Mouse (Mus musculus) neural tube, embryonic 13.5 days (tissue): ENCODE results near the gene March1. TPM values are rescaled to one million over a fixed set of nuclear protein-coding genes. Genes with fewer than 3 reads are reported as not detected.

Experiments
- ATAC-seq: fragments of 200-750 bp; cut with Nextera tagmentation; 2 replicates; pipeline ENCODE4 v1.8.0; 2017; ENCODE audit warnings: low read depth, mild to moderate bottlenecking, moderate TSS enrichment, moderate library complexity
- H3K27ac ChIP-seq: fragments of 300-500 bp; sonication (generic); replicated peaks from 2 replicates; pipeline ENCODE4 v1.5.1; 2015; ENCODE audit warnings: moderate library complexity, mild to moderate bottlenecking, inconsistent platforms
- H3K27me3 ChIP-seq: fragments of 300-500 bp; sonication (generic); 2 replicates; pipeline ENCODE4 v1.6.1; 2015; ENCODE audit warnings: mild to moderate bottlenecking, inconsistent platforms
- H3K36me3 ChIP-seq: fragments of 300-500 bp; sonication (generic); 2 replicates; pipeline ENCODE4 v1.6.1; 2015; ENCODE audit warnings: mild to moderate bottlenecking, inconsistent platforms
- H3K4me1 ChIP-seq: fragments of 300-500 bp; sonication (generic); replicated peaks from 2 replicates; pipeline ENCODE4 v1.6.1; 2015; ENCODE audit warnings: inconsistent platforms
- H3K4me2 ChIP-seq: fragments of 300-500 bp; sonication (generic); 2 replicates; pipeline ENCODE4 v1.6.1; 2015; ENCODE audit warnings: inconsistent platforms, mild to moderate bottlenecking, moderate library complexity
- H3K4me3 ChIP-seq: fragments of 300-500 bp; sonication (generic); 2 replicates; pipeline ENCODE4 v1.5.1; 2015; ENCODE audit warnings: mild to moderate bottlenecking, inconsistent platforms
- H3K9ac ChIP-seq: fragments of 300-500 bp; sonication (generic); 2 replicates; pipeline ENCODE4 v1.6.1; 2015; ENCODE audit warnings: moderate library complexity, mild to moderate bottlenecking, inconsistent platforms
- H3K9me3 ChIP-seq: fragments of 300-500 bp; sonication (generic); 2 replicates; pipeline ENCODE4 v1.6.1; 2016; ENCODE audit warnings: inconsistent platforms
- WGBS: fragments of 180-500 bp; shearing (Covaris S2); methylation state at CpG from one replicate; pipeline ENCODE4 v1.1.7; 2015; 5-methylcytosine and 5-hydroxymethylcytosine counted together
- polyA plus RNA-seq: library from polyadenylated mRNA; unstranded; fragments of >200 nt; fragmentation: Nextera tagmentation; extraction: Ambion mirVana; gene quantifications from 2 replicates; pipeline ENCODE4 v1.2.1, GENCODE M21; 2015

Gene March1
- polyA plus RNA-seq, 1 experiment from 2014 or later = 23.8 TPM

DNA sequence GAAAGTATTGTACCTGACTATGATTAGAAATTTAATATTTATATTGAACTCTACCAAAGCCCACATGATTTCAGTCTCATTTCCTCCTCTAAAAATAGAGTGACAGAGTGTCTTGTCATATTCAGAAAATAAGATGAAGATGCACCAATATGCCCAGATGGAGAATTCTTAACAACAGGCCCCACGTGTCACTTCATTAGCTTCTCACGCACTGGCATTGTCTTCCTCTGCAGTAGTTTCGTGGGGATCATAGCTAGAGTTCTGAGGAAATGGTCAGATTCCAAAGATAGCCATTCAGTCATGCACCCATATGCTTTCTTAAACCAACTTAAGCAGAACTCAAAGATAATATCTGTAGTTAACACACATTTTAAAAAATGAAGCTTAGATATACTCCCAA lies 582.5 kb downstream of the March1 start:
- H3K4me3 ChIP-seq = no peak overlapping the region
- WGBS = 86% methylated on average over 3 of the region's 3 CpGs
- no peaks in the 10 kb centered on the region for H3K4me1 ChIP-seq
- no peak overlapping the region for H3K4me2 ChIP-seq
- ATAC-seq = no peak
- H3K9ac ChIP-seq = no peak overlapping the region
- H3K27ac ChIP-seq = no peak overlapping the region
- H3K27me3 ChIP-seq = no peaks in the 10 kb centered on the region
- no peaks in the 10 kb centered on the region for H3K9me3 ChIP-seq
- no peaks in the 10 kb centered on the region for H3K36me3 ChIP-seq

DNA sequence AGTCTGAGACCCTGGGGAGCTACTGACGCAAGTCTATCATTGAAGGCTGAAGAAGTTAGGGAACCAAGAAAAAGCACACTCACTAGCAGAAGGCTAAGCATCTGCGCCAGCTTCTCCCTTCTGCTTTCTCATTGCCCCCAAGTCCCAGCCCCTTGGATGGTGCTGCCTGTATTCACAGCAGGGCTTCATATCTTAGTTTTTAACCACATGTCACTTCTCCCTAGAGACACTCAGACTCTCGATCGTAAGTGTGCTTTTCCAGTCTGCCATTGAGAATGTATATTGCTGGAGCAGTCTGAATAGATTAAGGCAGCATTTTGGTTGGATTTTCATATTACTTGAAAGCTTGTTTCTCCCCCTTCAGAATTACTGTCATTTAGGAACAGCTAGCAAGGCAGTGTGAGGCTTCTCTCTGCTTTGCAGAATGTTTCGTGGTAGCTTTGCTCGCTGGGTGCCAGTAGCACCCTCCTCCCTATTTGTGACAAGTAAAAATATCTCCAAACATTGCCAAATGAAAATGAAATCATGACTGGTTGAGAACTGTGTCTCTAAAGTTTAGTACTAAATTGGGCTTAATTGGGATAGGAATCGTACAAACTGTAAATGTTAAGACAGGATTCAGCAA lies 586.2 kb downstream of the March1 start:
- no peak overlapping the region for H3K27ac ChIP-seq
- H3K36me3 ChIP-seq = no peaks in the 10 kb centered on the region
- H3K4me2 ChIP-seq = no peak overlapping the region
- H3K4me3 ChIP-seq = no peak overlapping the region
- 88% methylated on average over 7 of the region's 7 CpGs for WGBS
- H3K9me3 ChIP-seq = no peaks in the 10 kb centered on the region
- no peaks in the 10 kb centered on the region for H3K27me3 ChIP-seq
- no peak overlapping the region for H3K9ac ChIP-seq
- ATAC-seq = no peak
- H3K4me1 ChIP-seq = no peaks in the 10 kb centered on the region

DNA sequence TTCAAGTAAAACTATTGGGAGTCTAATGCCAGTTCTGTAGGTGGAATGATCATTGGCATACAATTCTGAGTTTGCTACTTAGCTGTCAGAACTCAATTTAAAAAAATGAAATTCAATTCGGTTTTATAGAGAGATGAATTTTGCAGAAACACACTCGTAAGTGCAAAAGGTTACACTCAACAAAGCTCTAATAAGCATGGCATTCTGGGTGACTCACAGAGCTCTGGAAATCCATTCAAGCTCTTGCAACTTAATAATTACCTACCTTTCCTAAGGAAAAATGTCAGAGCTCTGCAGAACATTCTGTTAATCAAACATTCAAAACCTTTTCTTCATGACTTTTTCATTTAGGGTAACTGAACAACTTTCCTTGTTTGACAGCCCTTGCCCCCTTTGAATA lies 591.9 kb downstream of the March1 start:
- no peaks in the 10 kb centered on the region for H3K4me1 ChIP-seq
- no peaks in the 10 kb centered on the region for H3K27me3 ChIP-seq
- no peak overlapping the region for H3K4me3 ChIP-seq
- WGBS = 73% methylated on average over 2 of the region's 2 CpGs
- H3K4me2 ChIP-seq = no peak overlapping the region
- H3K9ac ChIP-seq = no peak overlapping the region
- no peak for ATAC-seq
- H3K27ac ChIP-seq = no peak overlapping the region
- H3K9me3 ChIP-seq = no peaks in the 10 kb centered on the region
- no peaks in the 10 kb centered on the region for H3K36me3 ChIP-seq

- no peak for ATAC-seq
- no peaks in the 10 kb centered on the region for H3K9me3 ChIP-seq
- H3K9ac ChIP-seq = no peak overlapping the region
- 80% methylated on average over 2 of the region's 2 CpGs for whole genome bisulfite sequencing
- H3K4me1 ChIP-seq = no peaks in the 10 kb centered on the region
- H3K4me2 ChIP-seq = no peak overlapping the region
- H3K27ac ChIP-seq = no peak overlapping the region
- H3K36me3 ChIP-seq = no peaks in the 10 kb centered on the region
- no peak overlapping the region for H3K4me3 ChIP-seq
- H3K27me3 ChIP-seq = no peaks in the 10 kb centered on the region
These were observed 592.6 kb downstream of the March1 start for GRCm38 (mm10) chr8:66210294-66210693.

- WGBS = 56% methylated on average over 1 of the region's 1 CpGs
- H3K9ac ChIP-seq = no peak overlapping the region
- H3K4me2 ChIP-seq = no peak overlapping the region
- ATAC-seq = no peak
- no peaks in the 10 kb centered on the region for H3K4me1 ChIP-seq
- H3K27ac ChIP-seq = no peak overlapping the region
- H3K36me3 ChIP-seq = no peaks in the 10 kb centered on the region
- no peaks in the 10 kb centered on the region for H3K9me3 ChIP-seq
- H3K27me3 ChIP-seq = no peaks in the 10 kb centered on the region
- no peak overlapping the region for H3K4me3 ChIP-seq
These were observed 602.3 kb downstream of the March1 start for GRCm38 (mm10) chr8:66219974-66220373.

DNA sequence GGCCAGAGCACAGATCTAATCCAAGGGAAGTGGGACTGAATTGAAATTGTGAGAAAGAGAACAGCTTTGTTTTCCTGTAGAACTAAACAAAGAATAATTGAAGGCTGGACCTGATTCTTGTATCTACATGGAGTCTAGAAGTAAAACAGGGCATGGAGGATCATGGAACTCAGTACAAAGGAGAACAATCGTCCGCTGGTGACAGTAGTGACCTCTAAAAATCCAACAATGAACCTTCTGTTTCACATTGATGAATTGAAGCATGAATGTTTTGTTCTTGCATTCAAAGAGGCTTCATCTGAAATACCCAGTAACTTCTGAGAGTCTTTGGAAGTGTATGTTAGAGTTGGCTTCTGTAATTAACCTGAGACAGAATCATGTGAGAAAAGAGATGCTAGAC lies 612.2 kb downstream of the March1 start:
- H3K4me2 ChIP-seq = no peak overlapping the region
- H3K27ac ChIP-seq = no peak overlapping the region
- WGBS = 66% methylated on average over 2 of the region's 2 CpGs
- H3K36me3 ChIP-seq = no peaks in the 10 kb centered on the region
- no peak for ATAC-seq
- H3K9ac ChIP-seq = no peak overlapping the region
- no peaks in the 10 kb centered on the region for H3K9me3 ChIP-seq
- H3K4me1 ChIP-seq = no peaks in the 10 kb centered on the region
- no peaks in the 10 kb centered on the region for H3K27me3 ChIP-seq
- no peak overlapping the region for H3K4me3 ChIP-seq

- H3K36me3 ChIP-seq = no peaks in the 10 kb centered on the region
- no peaks in the 10 kb centered on the region for H3K4me1 ChIP-seq
- no peaks in the 10 kb centered on the region for H3K9me3 ChIP-seq
- H3K4me2 ChIP-seq = no peak overlapping the region
- no peak overlapping the region for H3K27ac ChIP-seq
- no peaks in the 10 kb centered on the region for H3K27me3 ChIP-seq
- no peak overlapping the region for H3K4me3 ChIP-seq
- no peak overlapping the region for H3K9ac ChIP-seq
- 63% methylated on average over 4 of the region's 4 CpGs for WGBS
- no peak for ATAC-seq
These were observed 651.8 kb downstream of the March1 start for GRCm38 (mm10) chr8:66269546-66269945.

GRCm38 (mm10) chr8:66270116-66270515 lies 652.4 kb downstream of the March1 start:
- Histone ChIP-seq H3K4me3 (no peak overlapping the region), H3K4me2 (no peak overlapping the region), H3K27ac (no peak overlapping the region), H3K9me3 (no peaks in the 10 kb centered on the region), H3K36me3 (no peaks in the 10 kb centered on the region), H3K27me3 (no peaks in the 10 kb centered on the region), H3K4me1 (no peaks in the 10 kb centered on the region), H3K9ac (no peak overlapping the region)
- ATAC-seq = no peak
- 88% methylated on average over 2 of the region's 2 CpGs for WGBS

GRCm38 (mm10) chr8:66317824-66318223 lies 700.1 kb downstream of the March1 start:
- Histone ChIP-seq H3K4me2 (no peak overlapping the region), H3K27me3 (no peaks in the 10 kb centered on the region), H3K9me3 (no peaks in the 10 kb centered on the region), H3K36me3 (no peaks in the 10 kb centered on the region), H3K4me3 (no peak overlapping the region), H3K4me1 (no peaks in the 10 kb centered on the region), H3K9ac (no peak overlapping the region), H3K27ac (no peak overlapping the region)
- no peak; the same call in 1 of the 2 replicates for ATAC-seq
- 82% methylated on average over 7 of the region's 7 CpGs for WGBS

DNA sequence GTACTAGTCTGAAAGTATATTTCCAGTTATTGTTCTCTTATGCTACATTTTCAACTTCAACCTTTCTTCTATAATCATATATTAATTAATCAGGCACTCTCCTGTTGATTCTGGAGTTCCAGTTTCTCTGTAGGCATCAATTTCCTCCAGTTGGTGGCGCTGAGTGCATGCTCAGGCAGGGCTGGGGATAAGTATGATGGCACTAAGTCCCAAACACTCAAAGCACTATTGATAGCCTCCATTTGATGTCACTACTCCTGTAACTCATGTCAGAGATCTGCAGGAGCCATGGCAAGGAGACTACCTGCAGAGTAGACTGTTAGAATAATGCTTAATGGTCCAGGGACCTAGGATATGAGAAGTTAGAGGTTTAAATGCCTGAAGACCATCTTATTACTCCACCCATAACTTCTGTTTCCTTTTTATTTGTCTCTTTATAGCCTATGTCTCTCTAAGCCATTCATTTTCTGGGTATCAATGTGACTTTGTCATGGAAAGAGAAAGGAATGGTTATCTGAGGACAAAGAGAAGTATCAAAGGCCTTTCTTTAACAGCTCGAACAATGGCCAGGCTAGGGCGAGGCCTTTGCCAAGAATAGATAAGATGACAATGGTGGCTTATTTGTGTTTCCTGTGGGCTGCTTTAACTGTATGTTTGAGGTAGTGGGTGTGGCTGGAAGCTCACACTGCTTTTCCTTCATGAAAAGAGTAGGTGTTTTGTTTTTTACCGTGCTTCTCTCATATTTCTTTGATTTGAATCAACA lies 705.5 kb downstream of the March1 start:
- Histone ChIP-seq H3K36me3 (no peaks in the 10 kb centered on the region), H3K4me1 (no peaks in the 10 kb centered on the region), H3K9ac (no peak overlapping the region), H3K4me2 (no peak overlapping the region), H3K4me3 (no peak overlapping the region), H3K27ac (no peak overlapping the region), H3K27me3 (no peaks in the 10 kb centered on the region), H3K9me3 (no peaks in the 10 kb centered on the region)
- 52% methylated on average over 4 of the region's 4 CpGs for WGBS
- no peak for ATAC-seq

GRCm38 (mm10) chr8:66326396-66326795 lies 708.7 kb downstream of the March1 start:
- Histone ChIP-seq H3K4me2 (no peak overlapping the region), H3K27ac (no peak overlapping the region), H3K9me3 (no peaks in the 10 kb centered on the region), H3K27me3 (no peaks in the 10 kb centered on the region), H3K36me3 (no peaks in the 10 kb centered on the region), H3K4me1 (no peaks in the 10 kb centered on the region), H3K4me3 (no peak overlapping the region), H3K9ac (no peak overlapping the region)
- ATAC-seq = no peak

- Histone ChIP-seq H3K4me2 (no peak overlapping the region), H3K4me3 (no peak overlapping the region), H3K36me3 (no peaks in the 10 kb centered on the region), H3K27me3 (no peaks in the 10 kb centered on the region), H3K27ac (no peak overlapping the region), H3K9ac (no peak overlapping the region), H3K9me3 (no peaks in the 10 kb centered on the region), H3K4me1 (no peaks in the 10 kb centered on the region)
- ATAC-seq = no peak
- WGBS = 89% methylated on average over 3 of the region's 3 CpGs
These were observed 714.5 kb downstream of the March1 start for GRCm38 (mm10) chr8:66332206-66332605.

DNA sequence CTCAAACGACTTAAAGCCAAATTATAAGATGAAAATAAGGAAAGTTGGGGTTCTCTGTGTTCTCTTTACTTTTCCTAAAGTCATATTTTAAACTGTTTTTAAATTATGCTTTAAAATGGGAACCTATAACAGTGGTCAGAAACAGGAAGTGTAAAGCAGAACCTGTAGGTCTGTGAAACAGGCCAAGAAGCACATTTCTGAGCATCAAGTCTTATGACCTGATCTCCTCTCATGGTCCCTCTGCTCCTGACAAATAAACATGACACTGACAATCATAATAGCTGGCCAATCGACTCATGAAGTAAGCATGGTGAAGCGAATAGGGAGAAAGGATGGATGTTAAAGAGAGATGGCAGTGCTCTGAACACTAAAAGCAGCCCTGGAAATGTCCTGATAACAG lies 716.6 kb downstream of the March1 start:
- Histone ChIP-seq H3K9ac (no peak overlapping the region), H3K4me3 (no peak overlapping the region), H3K36me3 (no peaks in the 10 kb centered on the region), H3K27ac (no peak overlapping the region), H3K9me3 (no peaks in the 10 kb centered on the region), H3K4me2 (no peak overlapping the region), H3K27me3 (no peaks in the 10 kb centered on the region), H3K4me1 (no peaks in the 10 kb centered on the region)
- ATAC-seq = no peak
- 80% methylated on average over 3 of the region's 3 CpGs for WGBS
